Mouse (Mus musculus) heart, adult 2 months (tissue): ENCODE measurements around the gene Tox2.

Source experiments
- CTCF ChIP-seq: fragments of 200-600 bp; IDR thresholded peaks from 2 replicates; pipeline ENCODE4 v1.8.1; 2022; ENCODE audit warnings: antibody characterized with exemption, mild to moderate bottlenecking, moderate library complexity
- POLR2A ChIP-seq: fragments of 200-500 bp; IDR thresholded peaks from 2 replicates; pipeline ENCODE4 v1.6.1; 2011; ENCODE audit warnings: mild to moderate bottlenecking, low read depth, low read length, control low read depth; ENCODE audit not compliant: insufficient read depth

DNA sequence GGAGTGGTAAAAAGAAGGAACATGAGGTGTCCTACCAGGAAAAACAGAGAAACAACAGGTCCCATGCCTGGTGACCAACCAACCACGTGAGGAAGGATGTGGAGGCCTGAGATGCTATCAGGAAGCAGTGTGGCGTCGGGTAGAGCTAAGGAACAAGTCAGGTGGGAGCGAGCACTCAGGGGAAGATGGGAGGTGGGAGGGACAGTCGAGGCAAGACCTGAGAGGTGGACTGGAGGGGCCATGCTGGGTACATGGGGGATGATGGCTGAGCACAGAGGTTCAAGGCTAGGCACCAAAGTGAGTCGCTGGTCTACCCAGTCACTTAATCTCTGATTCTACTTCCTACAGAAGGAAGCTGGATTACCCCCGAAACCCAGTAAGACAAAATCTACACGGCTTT lies 152.7 kb downstream of the Tox2 start:
- no peak for TF ChIP-seq POLR2A
- TF ChIP-seq CTCF = no peak
